Mouse (Mus musculus) urinary bladder, postnatal 25 days (tissue): ENCODE measurements around the gene Stat5a.
A peak's percentile ranks its signal among the peaks of the same experiment; 100 is the strongest.

ENCODE experiments used
- DNase-seq: peaks from one replicate; pipeline ENCODE4 v3.0.0; 2022; ENCODE audit warnings: low spot score

Stat5a gene

GRCm38 (mm10) chr11:100860198-100861048 lies 1.3 kb downstream of the Stat5a start:
- peak; percentile 69 for DNase-seq

DNA sequence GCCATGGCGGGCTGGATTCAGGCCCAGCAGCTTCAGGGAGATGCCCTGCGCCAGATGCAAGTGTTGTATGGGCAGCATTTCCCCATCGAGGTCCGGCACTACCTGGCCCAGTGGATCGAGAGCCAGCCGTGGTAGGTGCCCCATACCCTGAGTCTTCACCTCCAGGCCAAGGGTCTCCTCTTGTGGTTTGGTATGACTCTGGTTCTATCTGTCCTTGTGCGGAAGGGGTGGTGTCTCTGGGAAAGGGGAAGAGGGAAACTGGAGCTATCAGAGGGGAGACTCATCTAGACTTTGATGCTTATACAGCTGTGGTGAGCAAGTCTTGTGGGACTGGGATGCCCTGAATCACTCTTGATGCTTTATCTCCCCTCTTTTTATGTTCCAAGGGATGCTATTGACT lies 2.2 kb downstream of the Stat5a start:
- no peak for DNase-seq

DNA sequence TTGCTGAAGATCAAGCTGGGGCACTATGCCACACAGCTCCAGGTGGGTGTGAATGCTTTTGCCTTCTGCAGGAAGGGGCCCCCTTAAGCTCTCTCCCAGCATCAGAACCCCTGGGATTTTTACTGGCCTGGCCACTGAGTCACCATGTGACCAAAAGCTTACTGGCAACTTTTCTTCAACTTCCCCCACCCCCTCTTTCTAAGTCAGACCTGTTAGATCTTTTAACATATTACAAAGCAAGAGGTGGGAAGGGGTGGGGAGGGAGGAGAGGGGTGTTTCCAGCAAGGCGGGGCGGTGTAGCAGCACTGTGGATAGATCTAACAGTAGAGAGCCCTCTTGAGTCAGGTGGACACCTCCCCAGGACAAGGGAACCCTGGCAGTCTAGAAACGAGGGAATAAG lies 2.7 kb downstream of the Stat5a start:
- no peak for DNase-seq

- no peak for DNase-seq
Measured at GRCm38 (mm10) chr11:100863141-100863540, 4.0 kb downstream of the Stat5a start.

- no peak for DNase-seq
Measured at GRCm38 (mm10) chr11:100865618-100866017, 6.5 kb downstream of the Stat5a start.

DNA sequence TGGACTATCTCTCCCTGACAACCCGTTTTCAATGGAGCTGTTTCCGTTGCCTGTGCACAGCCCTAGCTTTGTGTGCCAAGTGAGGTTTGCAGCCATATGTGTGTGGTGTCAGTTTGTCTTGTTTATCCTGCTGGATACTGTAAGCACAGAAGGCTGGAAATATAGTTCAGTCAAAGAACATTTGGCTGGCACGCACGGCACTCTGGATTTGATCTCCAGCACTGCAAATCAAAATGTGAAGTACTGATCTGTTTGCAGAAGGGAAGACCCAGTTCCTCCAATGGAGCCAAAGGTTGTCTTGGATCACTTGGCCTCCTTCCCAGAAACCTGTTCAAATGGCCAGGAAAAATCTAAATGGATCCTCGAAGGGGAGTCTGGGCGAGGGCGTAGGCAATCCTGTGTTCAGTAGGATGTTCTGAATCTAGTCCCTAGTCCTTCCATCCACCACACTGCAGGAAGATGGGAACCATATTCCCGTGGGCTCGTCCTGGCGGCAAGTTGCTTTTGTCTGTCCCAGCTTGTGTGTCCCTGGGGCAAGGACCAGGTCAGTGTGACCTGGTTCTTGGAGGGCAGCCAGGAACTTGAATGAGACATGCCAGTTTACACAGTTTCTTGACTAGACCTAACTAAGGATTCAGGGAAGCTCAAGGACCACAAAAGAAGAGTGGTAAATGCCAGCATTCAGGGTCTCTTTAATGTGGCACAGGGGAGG lies 11.3 kb downstream of the Stat5a start:
- DNase-seq: no peak

- no peak for DNase-seq
Measured at GRCm38 (mm10) chr11:100870968-100871350, 11.8 kb downstream of the Stat5a start.

DNA sequence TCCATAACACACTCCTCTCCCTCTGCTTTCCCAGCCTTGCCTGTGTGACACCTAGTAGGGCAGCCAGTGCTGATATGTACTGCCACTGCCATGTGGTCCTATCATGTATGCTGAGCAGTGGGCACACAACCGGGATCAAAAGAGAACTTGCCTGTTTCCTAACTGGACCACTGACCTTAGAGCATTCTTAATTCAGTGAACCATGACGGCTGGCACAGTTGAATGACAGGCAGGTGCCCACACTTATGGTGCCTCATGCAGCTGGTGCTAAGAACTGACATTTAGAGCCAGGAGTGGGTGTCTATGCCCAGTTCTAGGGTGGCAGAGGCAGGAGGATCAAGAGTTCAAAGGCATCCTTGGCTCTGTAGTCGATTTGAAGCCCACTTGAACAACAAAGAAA lies 16.6 kb downstream of the Stat5a start:
- DNase-seq: no peak

DNA sequence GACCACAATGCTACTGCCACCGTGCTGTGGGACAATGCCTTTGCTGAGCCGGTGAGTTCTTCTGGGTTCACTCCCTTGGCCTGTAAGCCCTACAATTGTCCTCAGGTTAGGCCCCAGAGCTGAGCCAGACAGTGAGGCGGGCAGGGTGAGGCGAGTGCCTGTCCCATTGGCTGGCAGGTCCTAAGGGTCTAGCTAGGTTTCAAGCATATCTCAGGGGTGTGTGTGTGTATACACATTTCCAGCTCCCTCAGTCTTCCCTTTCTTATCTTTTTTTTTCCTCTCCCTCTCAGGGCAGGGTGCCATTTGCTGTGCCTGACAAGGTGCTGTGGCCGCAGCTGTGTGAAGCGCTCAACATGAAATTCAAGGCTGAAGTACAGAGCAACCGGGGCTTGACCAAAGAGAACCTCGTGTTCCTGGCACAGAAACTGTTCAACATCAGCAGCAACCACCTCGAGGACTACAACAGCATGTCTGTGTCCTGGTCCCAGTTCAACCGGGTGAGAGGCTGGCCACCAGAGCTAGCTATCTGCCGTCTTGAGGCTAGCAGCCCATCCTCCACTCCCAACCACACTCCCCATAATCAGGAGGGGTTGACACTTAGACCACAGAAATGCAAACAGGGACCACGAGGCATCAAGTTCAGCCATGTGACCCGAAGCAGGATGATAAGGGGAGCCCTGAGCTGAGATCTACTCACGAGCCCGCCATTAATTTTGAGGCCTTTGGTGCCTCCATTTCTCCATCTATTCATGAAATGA lies 20.3 kb downstream of the Stat5a start:
- DNase-seq: no peak

- no peak for DNase-seq
Measured at GRCm38 (mm10) chr11:100883640-100884039, 24.5 kb downstream of the Stat5a start.

- no peak for DNase-seq
Measured at GRCm38 (mm10) chr11:100885472-100885871, 26.3 kb downstream of the Stat5a start.

GRCm38 (mm10) chr11:100886188-100886740 lies 27.1 kb downstream of the Stat5a start:
- DNase-seq: no peak

DNA sequence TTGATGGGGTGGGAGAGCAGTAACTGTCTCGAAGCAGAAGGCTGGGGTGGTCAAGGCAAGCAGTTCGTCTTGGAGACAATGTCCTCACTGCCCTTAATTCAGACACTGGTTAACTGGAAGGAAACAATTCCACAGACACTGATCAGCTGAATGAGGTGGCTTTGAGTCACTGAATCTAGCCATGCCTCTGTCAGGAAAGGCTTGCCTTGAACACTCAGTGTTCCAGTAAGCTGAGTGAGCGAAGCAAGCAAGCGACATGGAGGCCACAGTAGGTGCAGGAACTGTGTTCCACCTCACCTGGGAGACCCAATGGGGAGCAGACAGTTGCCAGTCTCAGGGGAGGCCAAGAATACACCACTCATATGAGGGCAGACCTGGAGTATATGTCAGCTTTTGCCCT lies 28.1 kb downstream of the Stat5a start:
- DNase-seq: no peak

- no peak for DNase-seq
Measured at GRCm38 (mm10) chr11:100887764-100888163, 28.6 kb downstream of the Stat5a start.

DNA sequence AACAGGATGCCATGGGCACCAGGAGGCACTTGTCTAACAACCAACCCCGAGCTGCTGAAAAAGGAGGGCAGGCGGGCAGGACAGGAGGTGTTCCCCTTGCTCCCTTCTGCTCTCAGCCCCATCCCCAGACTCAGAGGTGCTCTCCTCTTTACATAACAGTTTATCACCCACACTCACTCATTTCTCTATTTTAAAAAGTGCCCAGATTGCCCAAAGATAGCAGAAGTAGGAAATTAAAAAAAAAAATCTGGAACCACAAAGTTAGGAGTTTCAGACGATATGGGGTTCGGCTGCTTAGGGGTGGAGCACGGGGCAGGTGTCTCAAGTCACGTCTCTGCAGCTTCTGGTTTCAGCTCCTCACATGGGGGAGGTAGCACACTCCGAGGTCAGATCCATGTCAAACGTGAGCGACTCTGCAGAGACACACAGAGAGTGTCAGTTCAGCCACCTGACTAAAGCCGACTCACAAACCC lies 29.2 kb downstream of the Stat5a start:
- no peak for DNase-seq

GRCm38 (mm10) chr11:100890481-100890880 lies 31.3 kb downstream of the Stat5a start:
- DNase-seq: no peak

DNA sequence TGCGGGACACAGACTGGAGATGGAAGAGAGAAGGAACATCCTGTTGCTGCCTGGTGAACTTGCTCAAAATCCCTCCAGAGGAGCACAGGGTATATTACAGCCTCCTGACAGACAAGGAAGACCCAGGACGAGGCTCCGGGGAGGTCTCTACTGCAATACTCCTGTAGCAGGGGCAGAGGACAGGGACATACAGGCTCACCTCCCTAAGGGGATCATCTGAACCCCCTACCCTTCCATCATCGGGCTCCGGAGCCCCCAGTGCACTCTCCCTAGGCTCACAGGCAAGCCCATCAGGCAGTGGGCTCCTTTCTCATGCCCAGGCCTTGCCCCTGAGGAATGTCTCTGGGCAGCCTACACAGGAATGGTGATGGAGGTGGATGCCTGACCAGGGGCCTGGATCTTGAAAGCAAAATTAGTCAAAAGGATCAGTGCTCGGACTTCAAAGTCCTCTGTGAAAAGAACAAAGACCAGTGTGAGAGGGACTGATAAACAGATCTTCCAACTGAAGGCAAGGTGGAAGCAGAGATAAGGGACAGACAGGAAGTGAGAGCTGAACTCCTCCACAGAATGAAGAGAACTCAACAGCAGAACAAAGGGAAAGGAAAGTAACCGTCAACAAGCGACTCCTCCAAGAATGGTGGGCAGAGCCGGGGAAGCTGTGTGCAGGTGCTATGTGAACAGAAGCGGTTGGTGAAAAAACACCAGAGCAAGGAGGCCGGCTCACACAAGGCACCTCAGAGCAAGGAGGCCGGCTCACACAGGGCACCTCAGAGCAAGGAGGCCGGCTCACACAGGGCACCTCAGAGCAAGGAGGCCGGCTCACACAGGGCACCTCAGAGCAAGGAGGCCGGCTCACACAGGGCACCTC lies 32.3 kb downstream of the Stat5a start:
- DNase-seq: no peak

DNA sequence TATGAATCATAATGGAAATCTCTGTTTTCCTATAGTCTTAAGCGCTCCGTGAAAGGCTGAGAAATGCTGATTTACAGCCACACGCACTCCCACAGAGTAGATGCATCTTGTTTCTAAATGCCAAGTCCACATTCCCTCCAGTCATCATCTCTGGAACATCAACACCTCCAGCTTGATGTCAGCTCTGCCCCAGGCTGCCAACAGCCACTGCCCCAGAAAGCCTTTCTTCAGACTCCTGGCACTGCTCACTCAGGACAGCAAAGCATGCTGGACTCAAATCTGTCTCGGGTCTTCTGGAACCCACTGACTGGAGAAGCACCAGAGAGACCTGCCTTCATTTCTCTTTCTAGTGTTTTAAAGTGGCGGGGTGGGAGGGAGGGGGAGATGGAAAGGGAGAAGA lies 33.3 kb downstream of the Stat5a start:
- no peak for DNase-seq

DNA sequence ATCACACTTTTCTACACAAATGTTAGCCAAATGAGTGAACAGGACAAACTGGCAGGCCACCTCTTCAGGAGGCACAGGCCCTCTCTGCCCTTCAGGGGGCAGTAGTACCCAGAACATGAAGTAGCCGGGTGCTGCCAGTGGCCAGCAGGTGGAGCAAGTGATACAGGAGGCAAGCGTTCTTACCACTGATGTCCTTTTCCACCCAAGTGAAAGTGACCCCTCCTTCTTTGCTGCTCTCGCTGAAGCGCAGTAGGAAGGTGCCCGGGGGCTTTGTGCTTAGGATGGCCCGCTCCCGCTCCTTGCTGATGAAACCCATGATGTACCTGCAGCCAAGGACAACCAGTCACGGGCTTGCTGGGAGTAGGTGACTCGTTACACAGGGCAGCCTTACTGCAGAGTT lies 34.3 kb downstream of the Stat5a start:
- DNase-seq: peak; percentile 83

- DNase-seq: no peak
Measured at GRCm38 (mm10) chr11:100894146-100894918, 35.2 kb downstream of the Stat5a start.

DNA sequence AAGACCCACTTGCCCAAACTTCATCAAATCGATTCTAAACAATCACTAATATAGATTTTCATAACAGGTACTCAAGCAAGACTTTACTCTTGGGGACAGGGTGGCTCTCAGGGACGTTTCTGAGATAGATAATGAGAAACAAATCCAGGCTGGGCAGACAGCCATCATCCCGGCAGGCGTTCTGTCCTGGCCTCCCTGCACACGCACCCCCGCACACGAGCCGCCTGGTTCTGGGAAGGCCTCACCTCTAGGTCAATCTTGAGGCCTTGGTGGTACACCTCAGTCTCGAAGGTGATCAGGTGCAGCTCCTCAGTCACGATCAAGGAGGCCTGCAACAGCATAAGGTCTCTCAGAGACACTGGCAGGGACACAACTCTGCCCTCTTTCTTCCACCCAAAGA lies 36.9 kb downstream of the Stat5a start:
- no peak for DNase-seq
